Mouse (Mus musculus): ENCODE data around the gene Daam1.

Gene Daam1

GRCm38 (mm10) chr12:71925990-71926700 is 95.3 kb downstream of the Daam1 start:
- Histone ChIP-seq H3K4me3 (replicated peaks; ENCODE audit: low read length) (no peak overlapping the region), H3K9me3 (ENCODE audit: low read length) (no peaks in the 10 kb centered on the region)

DNA sequence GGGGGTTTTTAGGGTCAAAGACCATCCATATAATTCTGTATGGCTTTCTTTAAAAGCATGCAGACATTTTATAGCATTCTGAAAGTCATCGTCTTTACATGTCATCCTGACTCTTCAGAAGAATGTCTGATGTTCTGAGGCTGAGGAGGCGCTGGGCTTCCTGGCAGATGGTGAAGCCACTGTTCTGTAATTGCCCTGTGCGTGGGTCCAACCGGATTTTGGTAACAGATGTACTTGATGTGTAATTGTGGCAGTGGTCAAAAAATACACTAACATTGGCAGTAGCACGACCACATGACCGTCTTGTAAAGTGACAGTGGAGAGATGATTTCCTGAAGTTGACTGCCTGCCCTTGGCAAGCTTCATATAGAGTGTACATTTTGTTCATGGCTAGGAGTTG is 97.2 kb downstream of the Daam1 start:
- TF ChIP-seq CTCF (conservative IDR thresholded peaks at IDR 0.05; ENCODE audit: low read length) (no peak), POU5F1 (IDR thresholded peaks at IDR 0.05; ENCODE audit: borderline replicate concordance, low read length) (no peak), NANOG (IDR thresholded peaks at IDR 0.05; ENCODE audit: borderline replicate concordance, low read length) (no peak)
- H3K36me3 ChIP-seq (ENCODE audit: insufficient read depth, low read length) = no peaks in the 10 kb centered on the region
- H3K4me1 ChIP-seq (replicated peaks; ENCODE audit: low read depth, low read length) = peaks cover 20% of the 10 kb centered on the region
- H3K9me3 ChIP-seq (ENCODE audit: low read length) = no peaks in the 10 kb centered on the region
- H3K4me3 ChIP-seq (replicated peaks; ENCODE audit: low read length) = no peak overlapping the region
- H3K27me3 ChIP-seq (ENCODE audit: insufficient read depth, low read length) = no peaks in the 10 kb centered on the region

More at GRCm38 (mm10) chr12:71925990-71926700, 95.3 kb downstream of the Daam1 start:
- Histone ChIP-seq H3K36me3 (ENCODE audit: insufficient read depth, low read length) (no peaks in the 10 kb centered on the region), H3K4me1 (replicated peaks; ENCODE audit: low read depth, low read length) (peaks cover 20% of the 10 kb centered on the region), H3K27me3 (ENCODE audit: insufficient read depth, low read length) (no peaks in the 10 kb centered on the region)
- no peak for TF ChIP-seq POU5F1 (IDR thresholded peaks at IDR 0.05; ENCODE audit: borderline replicate concordance, low read length)
- TF ChIP-seq NANOG (IDR thresholded peaks at IDR 0.05; ENCODE audit: borderline replicate concordance, low read length) = no peak
- TF ChIP-seq CTCF (conservative IDR thresholded peaks at IDR 0.05; ENCODE audit: low read length) = no peak

- no peaks in the 10 kb centered on the region for H3K9me3 ChIP-seq (ENCODE audit: low read length)
These were observed 99.0 kb downstream of the Daam1 start for GRCm38 (mm10) chr12:71929876-71930275.

GRCm38 (mm10) chr12:71932433-71933386 is 101.8 kb downstream of the Daam1 start:
- no peak overlapping the region for H3K4me3 ChIP-seq (replicated peaks; ENCODE audit: low read length)
- TF ChIP-seq NANOG (IDR thresholded peaks at IDR 0.05; ENCODE audit: borderline replicate concordance, low read length) = no peak
- no peak for TF ChIP-seq POU5F1 (IDR thresholded peaks at IDR 0.05; ENCODE audit: borderline replicate concordance, low read length)
- no peak for TF ChIP-seq CTCF (conservative IDR thresholded peaks at IDR 0.05; ENCODE audit: low read length)
- H3K4me1 ChIP-seq (replicated peaks; ENCODE audit: low read depth, low read length) = peaks cover 6% of the 10 kb centered on the region
- H3K9me3 ChIP-seq (ENCODE audit: low read length) = no peaks in the 10 kb centered on the region
- no peaks in the 10 kb centered on the region for H3K27me3 ChIP-seq (ENCODE audit: insufficient read depth, low read length)
- H3K36me3 ChIP-seq (ENCODE audit: insufficient read depth, low read length) = no peaks in the 10 kb centered on the region

More at GRCm38 (mm10) chr12:71929876-71930275, 99.0 kb downstream of the Daam1 start:
- no peak overlapping the region for H3K4me3 ChIP-seq (replicated peaks; ENCODE audit: low read length)
- no peak for TF ChIP-seq CTCF (conservative IDR thresholded peaks at IDR 0.05; ENCODE audit: low read length)
- TF ChIP-seq POU5F1 (IDR thresholded peaks at IDR 0.05; ENCODE audit: borderline replicate concordance, low read length) = no peak
- TF ChIP-seq NANOG (IDR thresholded peaks at IDR 0.05; ENCODE audit: borderline replicate concordance, low read length) = no peak
- H3K27me3 ChIP-seq (ENCODE audit: insufficient read depth, low read length) = no peaks in the 10 kb centered on the region
- H3K4me1 ChIP-seq (replicated peaks; ENCODE audit: low read depth, low read length) = peaks cover 18% of the 10 kb centered on the region
- no peaks in the 10 kb centered on the region for H3K36me3 ChIP-seq (ENCODE audit: insufficient read depth, low read length)

- H3K36me3 ChIP-seq (ENCODE audit: insufficient read depth, low read length) = peaks cover 11% of the 10 kb centered on the region
- H3K9me3 ChIP-seq (ENCODE audit: low read length) = no peaks in the 10 kb centered on the region
- H3K4me3 ChIP-seq (replicated peaks; ENCODE audit: low read length) = no peak overlapping the region
- H3K27me3 ChIP-seq (ENCODE audit: insufficient read depth, low read length) = no peaks in the 10 kb centered on the region
- no peak for TF ChIP-seq CTCF (conservative IDR thresholded peaks at IDR 0.05; ENCODE audit: low read length)
- TF ChIP-seq POU5F1 (IDR thresholded peaks at IDR 0.05; ENCODE audit: borderline replicate concordance, low read length) = no peak
- TF ChIP-seq NANOG (IDR thresholded peaks at IDR 0.05; ENCODE audit: borderline replicate concordance, low read length) = no peak
- H3K4me1 ChIP-seq (replicated peaks; ENCODE audit: low read depth, low read length) = peaks cover 6% of the 10 kb centered on the region
These were observed 103.2 kb downstream of the Daam1 start for GRCm38 (mm10) chr12:71933989-71934645.

- H3K4me3 ChIP-seq (replicated peaks; ENCODE audit: low read length) = no peak overlapping the region
- TF ChIP-seq POU5F1 (IDR thresholded peaks at IDR 0.05; ENCODE audit: borderline replicate concordance, low read length) (no peak), CTCF (conservative IDR thresholded peaks at IDR 0.05; ENCODE audit: low read length) (no peak), NANOG (IDR thresholded peaks at IDR 0.05; ENCODE audit: borderline replicate concordance, low read length) (no peak)
- peaks cover 6% of the 10 kb centered on the region for H3K4me1 ChIP-seq (replicated peaks; ENCODE audit: low read depth, low read length)
- H3K36me3 ChIP-seq (ENCODE audit: insufficient read depth, low read length) = peaks cover 14% of the 10 kb centered on the region
- H3K9me3 ChIP-seq (ENCODE audit: low read length) = no peaks in the 10 kb centered on the region
- no peaks in the 10 kb centered on the region for H3K27me3 ChIP-seq (ENCODE audit: insufficient read depth, low read length)
These were observed 105.8 kb downstream of the Daam1 start for GRCm38 (mm10) chr12:71936636-71937035.

- TF ChIP-seq CTCF (conservative IDR thresholded peaks at IDR 0.05; ENCODE audit: low read length) (no peak), POU5F1 (IDR thresholded peaks at IDR 0.05; ENCODE audit: borderline replicate concordance, low read length) (no peak), NANOG (IDR thresholded peaks at IDR 0.05; ENCODE audit: borderline replicate concordance, low read length) (no peak)
- Histone ChIP-seq H3K36me3 (ENCODE audit: insufficient read depth, low read length) (peaks cover 16% of the 10 kb centered on the region), H3K9me3 (ENCODE audit: low read length) (no peaks in the 10 kb centered on the region), H3K4me3 (replicated peaks; ENCODE audit: low read length) (no peak overlapping the region), H3K4me1 (replicated peaks; ENCODE audit: low read depth, low read length) (peaks cover 6% of the 10 kb centered on the region), H3K27me3 (ENCODE audit: insufficient read depth, low read length) (no peaks in the 10 kb centered on the region)
These were observed 107.6 kb downstream of the Daam1 start for GRCm38 (mm10) chr12:71938513-71938912.

- Histone ChIP-seq H3K36me3 (ENCODE audit: insufficient read depth, low read length) (peaks cover 42% of the 10 kb centered on the region), H3K4me3 (replicated peaks; ENCODE audit: low read length) (no peak overlapping the region), H3K9me3 (ENCODE audit: low read length) (no peaks in the 10 kb centered on the region), H3K4me1 (replicated peaks; ENCODE audit: low read depth, low read length) (no peaks in the 10 kb centered on the region), H3K27me3 (ENCODE audit: insufficient read depth, low read length) (no peaks in the 10 kb centered on the region)
- no peak for TF ChIP-seq NANOG (IDR thresholded peaks at IDR 0.05; ENCODE audit: borderline replicate concordance, low read length)
- TF ChIP-seq POU5F1 (IDR thresholded peaks at IDR 0.05; ENCODE audit: borderline replicate concordance, low read length) = no peak
- no peak for TF ChIP-seq CTCF (conservative IDR thresholded peaks at IDR 0.05; ENCODE audit: low read length)
These were observed 110.4 kb downstream of the Daam1 start for GRCm38 (mm10) chr12:71941290-71941689.
